Mouse (Mus musculus) liver, postnatal 0 days (tissue): ENCODE measurements around the gene Ripk3.

ENCODE experiments used
- CTCF ChIP-seq: sonication (generic); IDR thresholded peaks from 2 replicates; pipeline ENCODE4 v1.5.1; 2016; ENCODE audit warnings: antibody characterized with exemption, low read depth
- EP300 ChIP-seq: IDR thresholded peaks from 2 replicates; pipeline ENCODE4 v1.6.1; 2016; ENCODE audit warnings: antibody characterized with exemption, low read depth, mild to moderate bottlenecking

GRCm38 (mm10) chr14:55778686-55779085 lies 10.0 kb downstream of the Ripk3 start:
- no peak for TF ChIP-seq CTCF
- no peak for TF ChIP-seq EP300
